Mouse (Mus musculus): ENCODE data around the gene Zmiz1. TPM values are rescaled to one million over a fixed set of nuclear protein-coding genes. Genes with fewer than 3 reads are reported as not detected.

Gene Zmiz1
- polyA plus RNA-seq, 1 experiment from 2014 or later: 4.3 TPM

GRCm38 (mm10) chr14:25480443-25480842, 21.5 kb downstream of the Zmiz1 start:
- Histone ChIP-seq H3K4me2 (ENCODE audit: low read depth, low read length) (peak overlapping the region; percentile 68), H3K36me3 (replicated peaks; ENCODE audit: insufficient read depth, low read length) (no peaks in the 10 kb centered on the region), H3K9ac (replicated peaks) (peak overlapping the region; percentile 58), H3K27me3 (ENCODE audit: insufficient read depth, low read length) (no peaks in the 10 kb centered on the region), H3K9me3 (ENCODE audit: low read length) (no peaks in the 10 kb centered on the region), H3K4me3 (ENCODE audit: low read depth, low read length) (peak overlapping the region; percentile 25; the same call in 1 of the 2 replicates), H3K27ac (ENCODE audit: low read depth) (peak overlapping the region; percentile 98), H3K4me1 (ENCODE audit: insufficient read depth) (peaks cover 74% of the 10 kb centered on the region)
- TF ChIP-seq EP300 (IDR thresholded peaks at IDR 0.05; ENCODE audit: low read depth) (no peak), CTCF (IDR thresholded peaks at IDR 0.05; ENCODE audit: low read depth) (no peak)
- ATAC-seq: no peak
- whole genome bisulfite sequencing (ENCODE audit: insufficient replicate concordance): 47% methylated on average over 4 of the region's 4 CpGs
- DNase-seq: no peak

GRCm38 (mm10) chr14:25480916-25481666, 22.1 kb downstream of the Zmiz1 start:
- Histone ChIP-seq H3K4me3 (ENCODE audit: low read depth, low read length) (peak overlapping the region; percentile 25), H3K9ac (replicated peaks) (peak overlapping the region; percentile 58), H3K9me3 (ENCODE audit: low read length) (no peaks in the 10 kb centered on the region), H3K27ac (ENCODE audit: low read depth) (peak overlapping the region; percentile 98), H3K4me2 (ENCODE audit: low read depth, low read length) (peak overlapping the region; percentile 68), H3K27me3 (ENCODE audit: insufficient read depth, low read length) (no peaks in the 10 kb centered on the region), H3K4me1 (ENCODE audit: insufficient read depth) (peaks cover 73% of the 10 kb centered on the region), H3K36me3 (replicated peaks; ENCODE audit: insufficient read depth, low read length) (no peaks in the 10 kb centered on the region)
- 21% methylated on average over 20 of the region's 20 CpGs for WGBS (ENCODE audit: insufficient replicate concordance)
- peak; percentile 72; the same call in 1 of the 2 replicates for TF ChIP-seq EP300 (IDR thresholded peaks at IDR 0.05; ENCODE audit: low read depth)
- no peak for TF ChIP-seq CTCF (IDR thresholded peaks at IDR 0.05; ENCODE audit: low read depth)
- ATAC-seq (peak; percentile 87), DNase-seq (peak; percentile 82)

GRCm38 (mm10) chr14:25481667-25482331, 22.8 kb downstream of the Zmiz1 start:
- H3K36me3 ChIP-seq (replicated peaks; ENCODE audit: insufficient read depth, low read length): no peaks in the 10 kb centered on the region
- 60% methylated on average over 11 of the region's 11 CpGs for WGBS (ENCODE audit: insufficient replicate concordance)
- DNase-seq (no peak), ATAC-seq (0 out of 2 replicates have a peak, but pooled peaks have one; percentile 0)
- H3K9me3 ChIP-seq (ENCODE audit: low read length): no peaks in the 10 kb centered on the region
- H3K27me3 ChIP-seq (ENCODE audit: insufficient read depth, low read length): no peaks in the 10 kb centered on the region
- peak overlapping the region; percentile 98 for H3K27ac ChIP-seq (ENCODE audit: low read depth)
- H3K4me2 ChIP-seq (ENCODE audit: low read depth, low read length): peak overlapping the region; percentile 68
- H3K4me3 ChIP-seq (ENCODE audit: low read depth, low read length): peak overlapping the region; percentile 25
- no peak for TF ChIP-seq EP300 (IDR thresholded peaks at IDR 0.05; ENCODE audit: low read depth)
- TF ChIP-seq CTCF (IDR thresholded peaks at IDR 0.05; ENCODE audit: low read depth): no peak
- peaks cover 76% of the 10 kb centered on the region for H3K4me1 ChIP-seq (ENCODE audit: insufficient read depth)
- H3K9ac ChIP-seq (replicated peaks): peak overlapping the region; percentile 58

- ATAC-seq: no peak
- H3K4me3 ChIP-seq (ENCODE audit: low read depth, low read length): no peak overlapping the region
- H3K27me3 ChIP-seq (ENCODE audit: insufficient read depth, low read length): no peaks in the 10 kb centered on the region
- H3K27ac ChIP-seq (ENCODE audit: low read depth): peak overlapping the region; percentile 98
- peak; percentile 15 for DNase-seq
- H3K4me2 ChIP-seq (ENCODE audit: low read depth, low read length): peak overlapping the region; percentile 68
- H3K36me3 ChIP-seq (replicated peaks; ENCODE audit: insufficient read depth, low read length): no peaks in the 10 kb centered on the region
- H3K9me3 ChIP-seq (ENCODE audit: low read length): no peaks in the 10 kb centered on the region
- 71% methylated on average over 5 of the region's 5 CpGs for WGBS (ENCODE audit: insufficient replicate concordance)
- peaks cover 82% of the 10 kb centered on the region for H3K4me1 ChIP-seq (ENCODE audit: insufficient read depth)
- TF ChIP-seq CTCF (IDR thresholded peaks at IDR 0.05; ENCODE audit: low read depth) (no peak), EP300 (IDR thresholded peaks at IDR 0.05; ENCODE audit: low read depth) (no peak)
- H3K9ac ChIP-seq (replicated peaks): peak overlapping the region; percentile 58; the same call in 1 of the 2 replicates
These were observed 23.4 kb downstream of the Zmiz1 start for GRCm38 (mm10) chr14:25482404-25482803.

- Histone ChIP-seq H3K4me2 (ENCODE audit: low read depth, low read length) (peak overlapping the region; percentile 68), H3K4me3 (ENCODE audit: low read depth, low read length) (no peak overlapping the region), H3K27me3 (ENCODE audit: insufficient read depth, low read length) (no peaks in the 10 kb centered on the region), H3K9ac (replicated peaks) (no peak overlapping the region; the same call in 1 of the 2 replicates), H3K36me3 (replicated peaks; ENCODE audit: insufficient read depth, low read length) (no peaks in the 10 kb centered on the region), H3K9me3 (ENCODE audit: low read length) (no peaks in the 10 kb centered on the region), H3K4me1 (ENCODE audit: insufficient read depth) (peaks cover 90% of the 10 kb centered on the region), H3K27ac (ENCODE audit: low read depth) (peak overlapping the region; percentile 55; the same call in 1 of the 2 replicates)
- TF ChIP-seq CTCF (IDR thresholded peaks at IDR 0.05; ENCODE audit: low read depth) (no peak), EP300 (IDR thresholded peaks at IDR 0.05; ENCODE audit: low read depth) (no peak)
- ATAC-seq (no peak), DNase-seq (no peak)
- WGBS (ENCODE audit: insufficient replicate concordance): 63% methylated on average over 2 of the region's 2 CpGs
These were observed 24.3 kb downstream of the Zmiz1 start for GRCm38 (mm10) chr14:25483285-25483684.

- Histone ChIP-seq H3K4me3 (ENCODE audit: low read depth, low read length) (no peak overlapping the region), H3K27ac (ENCODE audit: low read depth) (peak overlapping the region; percentile 55; the same call in 1 of the 2 replicates), H3K4me2 (ENCODE audit: low read depth, low read length) (peak overlapping the region; percentile 34; the same call in 1 of the 2 replicates), H3K27me3 (ENCODE audit: insufficient read depth, low read length) (no peaks in the 10 kb centered on the region), H3K9me3 (ENCODE audit: low read length) (no peaks in the 10 kb centered on the region), H3K36me3 (replicated peaks; ENCODE audit: insufficient read depth, low read length) (no peaks in the 10 kb centered on the region), H3K4me1 (ENCODE audit: insufficient read depth) (peaks cover 94% of the 10 kb centered on the region), H3K9ac (replicated peaks) (no peak overlapping the region; the same call in 1 of the 2 replicates)
- ATAC-seq (peak; percentile 10; the same call in 1 of the 2 replicates), DNase-seq (peak; percentile 51)
- WGBS (ENCODE audit: insufficient replicate concordance): 37% methylated on average over 5 of the region's 5 CpGs
- no peak for TF ChIP-seq EP300 (IDR thresholded peaks at IDR 0.05; ENCODE audit: low read depth)
- no peak for TF ChIP-seq CTCF (IDR thresholded peaks at IDR 0.05; ENCODE audit: low read depth)
These were observed 25.1 kb downstream of the Zmiz1 start for GRCm38 (mm10) chr14:25484049-25484448.
